Mouse (Mus musculus): Measurements from ENCODE around the gene Gm21860. TPM values are rescaled to one million over a fixed set of nuclear protein-coding genes. Genes with fewer than 3 reads are reported as not detected.
"Not testable (repeated sequence)": the region's sequence is repeated elsewhere in the genome, so short reads cannot be mapped to it uniquely, and the experiment has no call there.

Gm21860 gene
- polyA plus RNA-seq, 1 experiment from 2014 or later, result not detected

- H3K4me1 ChIP-seq; H3K9me3 ChIP-seq (replicated peaks); H3K36me3 ChIP-seq; H3K9ac ChIP-seq; H3K4me2 ChIP-seq (replicated peaks); H3K27me3 ChIP-seq; H3K27ac ChIP-seq (replicated peaks); H3K4me3 ChIP-seq (replicated peaks); ATAC-seq (ENCODE audit: insufficient number of reproducible peaks, low FRiP score, low TSS enrichment, low read depth): not testable (repeated sequence)
- 77% methylated on average over 13 of the region's 13 CpGs for WGBS
Observed at GRCm38 (mm10) chrY:90719403-90720232, 35.0 kb downstream of the Gm21860 start.

- H3K4me2 ChIP-seq (replicated peaks); H3K4me3 ChIP-seq (replicated peaks); H3K9ac ChIP-seq; H3K9me3 ChIP-seq (replicated peaks); H3K4me1 ChIP-seq; H3K27ac ChIP-seq (replicated peaks); H3K36me3 ChIP-seq; H3K27me3 ChIP-seq: not testable (repeated sequence)
- ATAC-seq (ENCODE audit: insufficient number of reproducible peaks, low FRiP score, low TSS enrichment, low read depth), result peak; percentile 73
- 77% methylated on average over 22 of the region's 22 CpGs for WGBS
Observed at GRCm38 (mm10) chrY:90718583-90719402, 35.8 kb downstream of the Gm21860 start.

- H3K27ac ChIP-seq (replicated peaks); H3K4me3 ChIP-seq (replicated peaks); H3K4me2 ChIP-seq (replicated peaks); H3K27me3 ChIP-seq; ATAC-seq (ENCODE audit: insufficient number of reproducible peaks, low FRiP score, low TSS enrichment, low read depth); H3K9me3 ChIP-seq (replicated peaks); H3K36me3 ChIP-seq; H3K9ac ChIP-seq; H3K4me1 ChIP-seq: not testable (repeated sequence)
- WGBS, result 78% methylated on average over 9 of the region's 9 CpGs
Observed at GRCm38 (mm10) chrY:90718021-90718420, 36.6 kb downstream of the Gm21860 start.

- 64% methylated on average over 7 of the region's 7 CpGs for WGBS
- H3K4me1 ChIP-seq; H3K36me3 ChIP-seq; H3K4me2 ChIP-seq (replicated peaks); H3K4me3 ChIP-seq (replicated peaks); H3K27ac ChIP-seq (replicated peaks); H3K27me3 ChIP-seq; ATAC-seq (ENCODE audit: insufficient number of reproducible peaks, low FRiP score, low TSS enrichment, low read depth); H3K9ac ChIP-seq; H3K9me3 ChIP-seq (replicated peaks): not testable (repeated sequence)
Observed at GRCm38 (mm10) chrY:90717496-90717895, 37.1 kb downstream of the Gm21860 start.

Other genes starting within 250 kb of the Gm21860 start
- not detected in 2 replicates for gene Gm47283, start 29.9 kb upstream of the Gm21860 start, polyA plus RNA-seq (2015; fragmentation: Nextera tagmentation; extraction: Ambion mirVana)
- gene Gm21748, start 84.4 kb upstream of the Gm21860 start, polyA plus RNA-seq (2015; fragmentation: Nextera tagmentation; extraction: Ambion mirVana), result not detected in 2 replicates

Measured in embryonic facial prominence, embryonic 15.5 days (tissue).